Mouse (Mus musculus): ENCODE measurements around the gene Becn1.

Becn1 gene

GRCm38 (mm10) chr11:101323609-101324008 lies 21.5 kb upstream of the Becn1 start:
- in situ Hi-C loops (cut with MboI; ENCODE audit: low pct_unique_long_range_greater_than_20kb in 1 of 2, low sequenced_read_pairs in 2 of 2, unreplicated experiment in 1 of 2) = no loop called here

GRCm38 (mm10) chr11:101316501-101316917 lies 14.4 kb upstream of the Becn1 start:
- in situ Hi-C loops (cut with MboI; ENCODE audit: low pct_unique_long_range_greater_than_20kb in 1 of 2, low sequenced_read_pairs in 2 of 2, unreplicated experiment in 1 of 2) = no loop called here

- in situ Hi-C loops (cut with MboI; ENCODE audit: low pct_unique_long_range_greater_than_20kb in 1 of 2, low sequenced_read_pairs in 2 of 2, unreplicated experiment in 1 of 2) = no loop called here
Observed at GRCm38 (mm10) chr11:101315665-101316500, 13.8 kb upstream of the Becn1 start, which contains the start of gene Psme3. Gene Psme3, plus strand, starts transcription at chr11:101316213.

- in situ Hi-C loops (cut with MboI; ENCODE audit: low pct_unique_long_range_greater_than_20kb in 1 of 2, low sequenced_read_pairs in 2 of 2, unreplicated experiment in 1 of 2) = no loop called here
Observed at GRCm38 (mm10) chr11:101315082-101315650, 13.1 kb upstream of the Becn1 start.

- in situ Hi-C loops (cut with MboI; ENCODE audit: low pct_unique_long_range_greater_than_20kb in 1 of 2, low sequenced_read_pairs in 2 of 2, unreplicated experiment in 1 of 2) = no loop called here
Observed at GRCm38 (mm10) chr11:101314567-101314966, 12.5 kb upstream of the Becn1 start.

- in situ Hi-C loops (cut with MboI; ENCODE audit: low pct_unique_long_range_greater_than_20kb in 1 of 2, low sequenced_read_pairs in 2 of 2, unreplicated experiment in 1 of 2) = no loop called here
Observed at GRCm38 (mm10) chr11:101312150-101312549, 10.1 kb upstream of the Becn1 start.

- in situ Hi-C loops (cut with MboI; ENCODE audit: low pct_unique_long_range_greater_than_20kb in 1 of 2, low sequenced_read_pairs in 2 of 2, unreplicated experiment in 1 of 2) = no loop called here
Observed at GRCm38 (mm10) chr11:101311083-101311482, 9.0 kb upstream of the Becn1 start.

GRCm38 (mm10) chr11:101307744-101308143 lies 5.7 kb upstream of the Becn1 start:
- in situ Hi-C loops (cut with MboI; ENCODE audit: low pct_unique_long_range_greater_than_20kb in 1 of 2, low sequenced_read_pairs in 2 of 2, unreplicated experiment in 1 of 2) = no loop called here

- in situ Hi-C loops (cut with MboI; ENCODE audit: low pct_unique_long_range_greater_than_20kb in 1 of 2, low sequenced_read_pairs in 2 of 2, unreplicated experiment in 1 of 2) = no loop called here
Observed at GRCm38 (mm10) chr11:101301299-101302003, 635 bp downstream of the Becn1 start.

GRCm38 (mm10) chr11:101300881-101301280 lies 1.2 kb downstream of the Becn1 start:
- in situ Hi-C loops (cut with MboI; ENCODE audit: low pct_unique_long_range_greater_than_20kb in 1 of 2, low sequenced_read_pairs in 2 of 2, unreplicated experiment in 1 of 2) = no loop called here

- in situ Hi-C loops (cut with MboI; ENCODE audit: low pct_unique_long_range_greater_than_20kb in 1 of 2, low sequenced_read_pairs in 2 of 2, unreplicated experiment in 1 of 2) = no loop called here
Observed at GRCm38 (mm10) chr11:101295191-101295590, 6.9 kb downstream of the Becn1 start.

- in situ Hi-C loops (cut with MboI; ENCODE audit: low pct_unique_long_range_greater_than_20kb in 1 of 2, low sequenced_read_pairs in 2 of 2, unreplicated experiment in 1 of 2) = no loop called here
Observed at GRCm38 (mm10) chr11:101291231-101291630, 10.9 kb downstream of the Becn1 start.

GRCm38 (mm10) chr11:101287306-101287705 lies 14.8 kb downstream of the Becn1 start:
- in situ Hi-C loops (cut with MboI; ENCODE audit: low pct_unique_long_range_greater_than_20kb in 1 of 2, low sequenced_read_pairs in 2 of 2, unreplicated experiment in 1 of 2) = no loop called here

- in situ Hi-C loops (cut with MboI; ENCODE audit: low pct_unique_long_range_greater_than_20kb in 1 of 2, low sequenced_read_pairs in 2 of 2, unreplicated experiment in 1 of 2) = no loop called here
Observed at GRCm38 (mm10) chr11:101283805-101284204, 18.3 kb downstream of the Becn1 start.

- in situ Hi-C loops (cut with MboI; ENCODE audit: low pct_unique_long_range_greater_than_20kb in 1 of 2, low sequenced_read_pairs in 2 of 2, unreplicated experiment in 1 of 2) = no loop called here
Observed at GRCm38 (mm10) chr11:101282896-101283295, 19.2 kb downstream of the Becn1 start.

- in situ Hi-C loops (cut with MboI; ENCODE audit: low pct_unique_long_range_greater_than_20kb in 1 of 2, low sequenced_read_pairs in 2 of 2, unreplicated experiment in 1 of 2) = no loop called here
Observed at GRCm38 (mm10) chr11:101280837-101281236, 21.2 kb downstream of the Becn1 start.

GRCm38 (mm10) chr11:101279193-101279569 lies 22.9 kb downstream of the Becn1 start:
- in situ Hi-C loops (cut with MboI; ENCODE audit: low pct_unique_long_range_greater_than_20kb in 1 of 2, low sequenced_read_pairs in 2 of 2, unreplicated experiment in 1 of 2) = no loop called here

GRCm38 (mm10) chr11:101278223-101279192 lies 23.6 kb downstream of the Becn1 start, which contains the start of the genes Cntd1 and Coa3:
Gene Cntd1, plus strand, starts transcription at chr11:101279012.
Gene Coa3, minus strand, starts transcription at chr11:101279114.
- in situ Hi-C loops (cut with MboI; ENCODE audit: low pct_unique_long_range_greater_than_20kb in 1 of 2, low sequenced_read_pairs in 2 of 2, unreplicated experiment in 1 of 2) = no loop called here
